Mouse (Mus musculus) urinary bladder, adult 18-20 months (tissue): ENCODE data around the gene Olfr827.

Experiments used
- DNase-seq, 2 experiments: peaks; one replicate each; pipeline ENCODE4 v3.0.0; 2022; ENCODE audit warnings: low spot score in 2 of 2, mixed read lengths in 2 of 2

Olfr827 gene

GRCm38 (mm10) chr10:130214303-130214702, at the start of gene Olfr827:
TSS of gene Olfr827 (minus strand) at chr10:130214403.
- DNase-seq = no peak

DNA sequence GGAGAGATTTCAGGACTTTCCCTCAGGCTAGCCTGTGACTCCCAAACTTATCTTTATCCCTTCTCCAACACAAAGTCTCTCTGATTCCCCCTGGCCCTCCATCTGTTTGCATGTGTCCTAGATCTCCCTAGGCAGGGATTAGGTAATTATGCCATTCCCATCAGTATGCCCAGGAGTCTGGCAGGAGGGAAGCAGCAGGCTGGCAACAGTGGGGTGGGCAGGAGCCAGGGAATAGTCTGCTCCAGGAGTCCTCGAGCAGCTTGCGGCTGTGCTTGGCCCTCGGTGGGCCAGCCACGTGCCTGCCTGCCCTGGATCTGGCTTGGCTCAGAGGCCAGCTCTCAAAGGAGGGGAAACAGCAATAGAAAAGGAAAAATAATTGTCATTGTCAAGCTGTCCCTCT, 49.0 kb upstream of the Olfr827 start:
- no peak for DNase-seq

DNA sequence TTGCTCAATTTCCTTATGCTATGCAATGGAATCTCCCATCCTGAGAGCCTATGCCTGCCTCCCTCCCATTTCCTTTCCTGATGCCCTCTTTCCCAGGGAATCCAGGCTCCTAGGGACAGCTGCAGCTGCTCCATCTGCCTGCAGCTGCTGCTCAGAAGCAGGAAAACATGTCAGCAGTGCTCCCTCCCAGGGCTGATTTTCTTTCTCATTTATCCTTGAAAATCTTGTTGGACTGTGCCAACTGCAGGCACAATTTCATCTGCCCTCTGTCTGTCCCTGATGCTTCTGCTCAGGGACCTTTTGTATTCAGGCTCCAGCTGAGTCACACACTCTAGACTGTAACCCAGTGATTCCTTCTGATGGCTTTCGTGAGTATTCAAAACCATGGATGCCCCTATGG, 45.3 kb upstream of the Olfr827 start:
- no peak for DNase-seq

DNA sequence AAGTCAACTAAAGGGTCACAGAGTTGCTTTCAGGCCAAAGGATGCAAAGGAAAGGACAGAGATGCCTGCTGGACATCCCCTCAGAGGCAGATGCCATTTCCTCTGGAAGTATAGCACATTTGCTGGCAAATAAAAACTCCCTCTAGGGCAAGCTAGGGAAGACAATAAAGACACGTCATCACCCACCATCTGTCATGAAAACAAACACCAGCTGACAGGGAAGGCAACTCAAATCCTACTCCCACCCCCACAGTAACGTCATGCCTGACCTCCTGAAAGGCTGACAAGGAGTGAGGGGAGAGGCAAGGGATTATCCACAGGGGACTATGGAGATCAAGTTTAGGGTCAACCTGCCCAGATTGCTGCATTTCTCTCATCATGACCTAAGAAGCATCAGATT, 30.1 kb upstream of the Olfr827 start:
- no peak for DNase-seq

GRCm38 (mm10) chr10:130238318-130239209, 24.4 kb upstream of the Olfr827 start:
- DNase-seq = no peak

DNA sequence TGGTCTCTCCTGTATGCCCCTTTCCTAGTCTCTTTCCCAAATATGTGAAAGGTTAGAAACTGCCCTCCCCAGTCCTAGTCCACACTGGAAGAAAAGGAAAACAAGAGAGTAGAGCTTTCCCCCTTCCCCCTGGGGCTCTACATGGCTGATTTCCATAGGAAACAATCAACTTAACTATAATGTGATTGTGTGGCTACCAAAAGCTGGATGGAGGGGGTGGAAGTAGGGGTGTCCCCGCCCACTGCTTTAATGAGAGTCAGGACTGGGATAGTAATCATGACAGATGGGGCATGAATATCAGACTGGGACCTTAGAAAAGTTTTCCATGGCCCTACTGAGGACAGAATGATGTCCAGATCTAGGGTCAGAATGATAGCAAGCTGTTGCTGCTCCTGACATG, 20.4 kb upstream of the Olfr827 start:
- no peak for DNase-seq

DNA sequence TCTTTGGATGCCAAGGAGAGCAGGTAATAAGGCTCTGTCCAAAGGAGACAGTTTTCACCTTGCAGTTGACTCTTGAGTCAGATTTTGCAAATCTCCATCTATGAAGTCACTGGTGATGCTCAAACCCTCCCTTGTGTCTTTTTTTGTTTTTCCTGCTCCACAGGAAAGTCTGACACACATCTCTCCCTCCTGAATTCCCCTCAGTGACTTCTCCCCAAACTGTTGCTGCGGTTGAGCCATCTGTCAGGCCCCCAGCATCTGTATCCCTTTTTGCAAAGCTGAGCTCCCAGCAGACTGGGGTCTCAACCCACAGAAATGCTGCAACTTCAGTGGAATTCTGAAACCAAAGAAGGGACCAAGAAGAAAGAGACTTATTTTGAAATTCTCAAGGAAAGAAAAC, 17.9 kb upstream of the Olfr827 start:
- DNase-seq = no peak

DNA sequence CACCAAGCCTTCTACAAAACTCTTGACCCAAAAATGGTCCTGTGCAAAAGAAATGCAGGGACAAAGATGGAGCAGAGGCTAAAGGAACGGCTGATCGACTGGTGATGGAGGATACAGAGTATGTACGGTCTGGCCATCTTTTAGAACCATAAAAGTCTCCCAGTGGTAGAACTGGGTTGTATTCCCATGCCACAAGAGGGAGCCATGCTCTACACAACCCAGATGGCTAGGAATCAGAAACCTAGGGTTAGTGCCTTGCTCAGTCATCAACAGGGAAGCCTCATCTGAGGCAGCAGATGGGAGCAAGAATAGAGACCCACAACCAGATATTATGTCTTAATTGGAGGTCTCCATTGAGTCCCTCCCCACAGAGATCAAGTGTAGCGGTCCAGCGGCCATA, 15.4 kb upstream of the Olfr827 start:
- DNase-seq = no peak

GRCm38 (mm10) chr10:130228246-130228645, 14.0 kb upstream of the Olfr827 start:
- DNase-seq = peak in 1 of 2 experiments; percentile 4

DNA sequence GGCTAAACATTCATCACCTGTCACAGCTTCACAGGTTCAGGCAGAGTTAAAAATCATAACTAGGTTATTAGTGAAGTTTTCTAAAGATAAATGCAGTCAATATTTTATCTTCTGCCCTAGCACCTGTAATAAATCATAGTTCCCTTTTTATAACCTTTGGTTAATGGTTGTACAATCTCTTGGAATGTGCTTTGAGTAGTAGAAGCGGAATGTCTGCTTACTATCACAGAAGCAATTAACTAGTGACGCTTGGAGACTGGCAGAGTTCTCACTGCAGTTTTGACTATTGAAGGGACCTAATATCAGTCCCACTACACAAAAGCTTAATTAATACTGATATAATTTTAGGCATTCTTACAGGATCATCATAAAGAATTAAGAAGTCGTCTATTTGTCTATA, 10.8 kb upstream of the Olfr827 start:
- no peak for DNase-seq

GRCm38 (mm10) chr10:130184086-130184485, 30.1 kb downstream of the Olfr827 start, which contains the start of gene Olfr826:
TSS of gene Olfr826 (minus strand) at chr10:130184186.
- no peak for DNase-seq

DNA sequence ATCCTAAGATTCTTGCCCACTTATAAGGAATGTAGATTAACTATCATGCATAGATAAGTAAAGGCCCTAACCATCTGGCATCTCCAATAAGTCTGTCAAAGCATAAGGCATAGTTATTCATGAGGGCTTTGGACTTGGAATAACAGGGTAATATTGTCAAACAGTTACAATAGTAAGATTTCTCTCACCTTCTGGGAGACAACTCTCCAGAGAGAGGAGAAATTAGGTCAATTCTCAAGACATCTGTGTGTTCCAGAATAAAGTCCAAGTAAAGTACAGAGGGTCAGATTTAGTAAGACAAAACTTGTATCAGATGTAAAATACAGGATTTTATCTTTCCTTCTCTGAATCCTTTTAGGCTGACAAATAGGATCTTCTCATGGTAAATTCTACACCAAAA, 47.5 kb downstream of the Olfr827 start, which contains the start of gene Olfr825:
Gene Olfr825 (minus strand): TSS at position 101 of the 400 bp plus-strand sequence.
- no peak for DNase-seq

DNA sequence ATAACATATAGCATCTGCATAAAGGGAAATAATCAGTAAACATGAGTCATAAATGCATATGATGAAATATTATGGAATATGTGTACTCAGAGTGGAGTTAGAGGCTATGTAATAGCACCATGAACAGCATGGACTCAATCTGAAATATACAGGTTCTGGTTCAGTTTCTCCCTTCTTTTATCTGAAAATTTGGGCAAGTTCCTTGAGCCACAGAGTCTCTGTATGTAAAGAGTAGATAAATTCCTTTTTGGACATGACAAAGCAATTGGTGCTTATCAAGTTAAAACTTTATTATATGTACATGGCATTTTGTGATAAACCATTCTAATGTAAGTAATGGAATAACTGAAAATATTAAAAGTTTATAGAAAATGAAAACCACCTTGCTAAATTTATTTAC, 49.0 kb downstream of the Olfr827 start:
- DNase-seq = no peak
